ENCODE assay signal across 27 mouse cellular contexts in genomic region chr10:124603061-124603460, GRCm38 (mm10).
"Had no signal": no experiment of that assay in that cellular context is flagged by ENCODE, and none has a peak within 500 bp of the region (broad histone marks: within the 10 kb centered on the region; RNA-seq: fewer than 3 reads in every experiment).

No protein-coding gene starts in this region.

- H3K4me1 ChIP-seq: heart, embryonic 10.5 days; heart, embryonic 12.5 days; hindbrain, embryonic 10.5 days; hindbrain, embryonic 12.5 days; intestine, embryonic 15.5 days; limb, embryonic 10.5 days; limb, embryonic 12.5 days; liver, embryonic 13.5 days had no signal

- H3K4me3 ChIP-seq: gastrocnemius, adult 2 months; heart, embryonic 10.5 days; heart, embryonic 12.5 days; hindbrain, embryonic 10.5 days; hindbrain, embryonic 12.5 days; intestine, embryonic 15.5 days; layer of hippocampus, adult 2 months; left cerebral cortex, adult 2 months; limb, embryonic 10.5 days; limb, embryonic 12.5 days; liver, embryonic 13.5 days had no signal

- H3K36me3 ChIP-seq: heart, embryonic 10.5 days; heart, embryonic 12.5 days; hindbrain, embryonic 10.5 days; hindbrain, embryonic 12.5 days; intestine, embryonic 15.5 days; limb, embryonic 10.5 days; limb, embryonic 12.5 days; liver, embryonic 13.5 days had no signal

- H3K27me3 ChIP-seq: heart, embryonic 12.5 days; hindbrain, embryonic 12.5 days; intestine, embryonic 15.5 days; limb, embryonic 12.5 days; liver, embryonic 13.5 days had no signal

- H3K9me3 ChIP-seq: heart, embryonic 10.5 days; heart, embryonic 12.5 days; hindbrain, embryonic 10.5 days; hindbrain, embryonic 12.5 days; intestine, embryonic 15.5 days; limb, embryonic 10.5 days; limb, embryonic 12.5 days; liver, embryonic 13.5 days had no signal

- ATAC-seq: hindbrain, embryonic 16.5 days; inflammation-experienced regulatory T-cells, adult 6 months; intestine, embryonic 15.5 days; intestine, postnatal 0 days had no signal

- H3K27ac ChIP-seq: gastrocnemius, adult 2 months; heart, embryonic 10.5 days; hindbrain, embryonic 10.5 days; hindbrain, embryonic 12.5 days; hindbrain, embryonic 14.5 days; intestine, embryonic 15.5 days; layer of hippocampus, adult 2 months; left cerebral cortex, adult 2 months; limb, embryonic 10.5 days; limb, embryonic 12.5 days; liver, embryonic 13.5 days had no signal

- H3K4me2 ChIP-seq: heart, embryonic 12.5 days; hindbrain, embryonic 12.5 days; hindbrain, embryonic 14.5 days; intestine, embryonic 15.5 days; limb, embryonic 12.5 days; liver, embryonic 11.5 days; liver, embryonic 13.5 days had no signal

- H3K9ac ChIP-seq: heart, embryonic 12.5 days; hindbrain, embryonic 12.5 days; hindbrain, embryonic 14.5 days; intestine, embryonic 15.5 days; limb, embryonic 12.5 days; liver, embryonic 13.5 days had no signal

- DNase-seq: gastrocnemius, adult 2 months; gastrocnemius, postnatal 10 days; gastrocnemius, postnatal 25 days; heart, adult 18-20 months; heart, postnatal 10 days; heart, postnatal 4 days; kidney, adult 18-20 months; kidney, adult 8-10 months; kidney, postnatal 10 days; kidney, postnatal 25 days; kidney, postnatal 4 days; liver; liver, embryonic 13.5 days had no signal
